Mouse (Mus musculus) cerebellum, adult 2 months (tissue): ENCODE data around the gene Crlf1.

ENCODE experiments used
- CTCF ChIP-seq: fragments of 200-500 bp; IDR thresholded peaks from 2 replicates; pipeline ENCODE4 v1.5.1; 2011; ENCODE audit warnings: low read depth, mild to moderate bottlenecking, control low read depth, low read length, moderate library complexity, borderline replicate concordance; ENCODE audit not compliant: insufficient read depth
- POLR2A ChIP-seq: fragments of 200-500 bp; IDR thresholded peaks from 2 replicates; pipeline ENCODE4 v1.6.1; 2011; ENCODE audit warnings: low read length, control low read depth, borderline replicate concordance; ENCODE audit not compliant: insufficient read depth

GRCm38 (mm10) chr8:70458462-70458861 lies 34.5 kb upstream of the Crlf1 start:
- TF ChIP-seq CTCF (no peak), POLR2A (no peak)
